Mouse (Mus musculus): ENCODE data around the gene Podn. TPM values are rescaled to one million over a fixed set of nuclear protein-coding genes. Genes with fewer than 3 reads are reported as not detected.

Podn gene
- polyA plus RNA-seq, 1 experiment from 2014 or later, result 1.0 TPM

GRCm38 (mm10) chr4:108063616-108064015 lies 32.6 kb downstream of the Podn start:
- Histone ChIP-seq H3K9me3 (ENCODE audit: control insufficient read depth, low read length) (no peaks in the 10 kb centered on the region), H3K36me3 (ENCODE audit: control insufficient read depth, insufficient read depth, low read length) (peaks cover 9% of the 10 kb centered on the region; the same call in 1 of the 2 replicates), H3K4me1 (ENCODE audit: control insufficient read depth, insufficient read depth, low read length) (no peaks in the 10 kb centered on the region), H3K4me2 (ENCODE audit: low read depth, severe bottlenecking) (no peak overlapping the region), H3K4me3 (ENCODE audit: low read depth, low read length) (no peak overlapping the region), H3K27ac (replicated peaks; ENCODE audit: low read depth, low read length) (no peak overlapping the region), H3K27me3 (ENCODE audit: control insufficient read depth, insufficient read depth, low read length) (no peaks in the 10 kb centered on the region), H3K9ac (ENCODE audit: low read length) (no peak overlapping the region)
- ATAC-seq (ENCODE audit: insufficient number of reproducible peaks, low FRiP score, low TSS enrichment, low read depth) (no peak), DNase-seq (ENCODE audit: low spot score) (no peak)
- WGBS, result 74% methylated on average over 6 of the region's 6 CpGs

DNA sequence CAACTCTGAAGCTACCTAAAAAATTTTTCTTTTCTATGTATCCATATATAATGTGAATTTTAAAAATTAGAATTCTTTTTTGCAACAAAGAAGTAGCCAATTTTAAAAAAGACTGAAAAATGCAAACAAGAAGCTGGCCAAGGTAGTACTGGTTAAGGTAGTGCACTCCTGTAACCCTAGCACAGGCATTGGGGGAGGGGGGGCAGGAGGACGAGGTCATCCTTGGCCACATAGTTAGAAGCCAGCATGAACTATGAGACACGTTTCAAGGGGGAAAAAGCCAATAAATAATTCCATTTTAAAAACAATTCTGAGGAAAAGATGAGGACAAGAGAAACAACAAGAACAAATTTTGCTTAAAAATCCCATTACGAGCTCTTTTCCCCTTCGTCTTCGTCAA lies 33.7 kb downstream of the Podn start:
- Histone ChIP-seq H3K9ac (ENCODE audit: low read length) (no peak overlapping the region), H3K9me3 (ENCODE audit: control insufficient read depth, low read length) (no peaks in the 10 kb centered on the region), H3K4me1 (ENCODE audit: control insufficient read depth, insufficient read depth, low read length) (no peaks in the 10 kb centered on the region), H3K27ac (replicated peaks; ENCODE audit: low read depth, low read length) (no peak overlapping the region), H3K4me2 (ENCODE audit: low read depth, severe bottlenecking) (no peak overlapping the region), H3K4me3 (ENCODE audit: low read depth, low read length) (no peak overlapping the region), H3K27me3 (ENCODE audit: control insufficient read depth, insufficient read depth, low read length) (no peaks in the 10 kb centered on the region), H3K36me3 (ENCODE audit: control insufficient read depth, insufficient read depth, low read length) (peaks cover 9% of the 10 kb centered on the region; the same call in 1 of the 2 replicates)
- 95% methylated on average over 5 of the region's 5 CpGs for WGBS
- no peak for DNase-seq (ENCODE audit: low spot score)
- ATAC-seq (ENCODE audit: insufficient number of reproducible peaks, low FRiP score, low TSS enrichment, low read depth), result no peak

- no peak for ATAC-seq (ENCODE audit: insufficient number of reproducible peaks, low FRiP score, low TSS enrichment, low read depth)
- Histone ChIP-seq H3K36me3 (ENCODE audit: control insufficient read depth, insufficient read depth, low read length) (peaks cover 9% of the 10 kb centered on the region; the same call in 1 of the 2 replicates), H3K4me3 (ENCODE audit: low read depth, low read length) (no peak overlapping the region), H3K27ac (replicated peaks; ENCODE audit: low read depth, low read length) (no peak overlapping the region), H3K4me1 (ENCODE audit: control insufficient read depth, insufficient read depth, low read length) (no peaks in the 10 kb centered on the region), H3K9ac (ENCODE audit: low read length) (no peak overlapping the region), H3K9me3 (ENCODE audit: control insufficient read depth, low read length) (no peaks in the 10 kb centered on the region), H3K4me2 (ENCODE audit: low read depth, severe bottlenecking) (no peak overlapping the region), H3K27me3 (ENCODE audit: control insufficient read depth, insufficient read depth, low read length) (no peaks in the 10 kb centered on the region)
- DNase-seq (ENCODE audit: low spot score), result no peak
- WGBS, result 86% methylated on average over 4 of the region's 4 CpGs
These were observed 35.5 kb downstream of the Podn start for GRCm38 (mm10) chr4:108060774-108061173.

GRCm38 (mm10) chr4:108059601-108060379 lies 36.5 kb downstream of the Podn start:
- no peak overlapping the region for H3K27ac ChIP-seq (replicated peaks; ENCODE audit: low read depth, low read length)

DNA sequence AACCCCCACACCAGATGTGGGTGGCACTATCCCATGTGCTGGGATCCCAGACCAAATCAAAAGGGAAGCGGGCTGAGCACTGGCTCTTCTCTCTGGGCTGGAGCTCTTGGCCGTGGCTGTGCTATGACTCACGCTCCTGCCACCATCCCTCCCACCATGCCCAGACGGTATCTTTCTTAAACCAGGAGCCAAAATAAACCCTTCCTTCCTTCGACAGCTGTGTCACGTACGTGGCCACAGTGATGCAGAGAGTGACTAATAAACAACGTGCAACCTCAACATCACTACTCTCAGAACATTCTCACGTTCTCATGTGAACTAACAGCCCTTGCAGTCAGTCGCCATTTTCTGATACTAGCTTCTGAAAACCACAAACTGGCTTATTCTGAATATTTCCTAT lies 38.1 kb downstream of the Podn start:
- H3K27me3 ChIP-seq (ENCODE audit: control insufficient read depth, insufficient read depth, low read length), result no peaks in the 10 kb centered on the region
- no peak overlapping the region for H3K4me2 ChIP-seq (ENCODE audit: low read depth, severe bottlenecking)
- peaks cover 12% of the 10 kb centered on the region; the same call in 1 of the 2 replicates for H3K36me3 ChIP-seq (ENCODE audit: control insufficient read depth, insufficient read depth, low read length)
- ATAC-seq (ENCODE audit: insufficient number of reproducible peaks, low FRiP score, low TSS enrichment, low read depth) (no peak), DNase-seq (ENCODE audit: low spot score) (no peak)
- H3K9ac ChIP-seq (ENCODE audit: low read length), result no peak overlapping the region
- 89% methylated on average over 10 of the region's 10 CpGs for WGBS
- no peak overlapping the region for H3K4me3 ChIP-seq (ENCODE audit: low read depth, low read length)
- H3K27ac ChIP-seq (replicated peaks; ENCODE audit: low read depth, low read length), result no peak overlapping the region
- no peaks in the 10 kb centered on the region for H3K4me1 ChIP-seq (ENCODE audit: control insufficient read depth, insufficient read depth, low read length)
- no peaks in the 10 kb centered on the region for H3K9me3 ChIP-seq (ENCODE audit: control insufficient read depth, low read length)

More at GRCm38 (mm10) chr4:108059601-108060379, 36.5 kb downstream of the Podn start:
- H3K4me2 ChIP-seq (ENCODE audit: low read depth, severe bottlenecking), result no peak overlapping the region
- no peak overlapping the region for H3K4me3 ChIP-seq (ENCODE audit: low read depth, low read length)
- ATAC-seq (ENCODE audit: insufficient number of reproducible peaks, low FRiP score, low TSS enrichment, low read depth), result no peak
- no peak for DNase-seq (ENCODE audit: low spot score)
- no peaks in the 10 kb centered on the region for H3K9me3 ChIP-seq (ENCODE audit: control insufficient read depth, low read length)
- H3K27me3 ChIP-seq (ENCODE audit: control insufficient read depth, insufficient read depth, low read length), result no peaks in the 10 kb centered on the region
- WGBS, result 81% methylated on average over 19 of the region's 19 CpGs
- H3K9ac ChIP-seq (ENCODE audit: low read length), result no peak overlapping the region
- H3K36me3 ChIP-seq (ENCODE audit: control insufficient read depth, insufficient read depth, low read length), result peaks cover 12% of the 10 kb centered on the region; the same call in 1 of the 2 replicates
- no peaks in the 10 kb centered on the region for H3K4me1 ChIP-seq (ENCODE audit: control insufficient read depth, insufficient read depth, low read length)

DNA sequence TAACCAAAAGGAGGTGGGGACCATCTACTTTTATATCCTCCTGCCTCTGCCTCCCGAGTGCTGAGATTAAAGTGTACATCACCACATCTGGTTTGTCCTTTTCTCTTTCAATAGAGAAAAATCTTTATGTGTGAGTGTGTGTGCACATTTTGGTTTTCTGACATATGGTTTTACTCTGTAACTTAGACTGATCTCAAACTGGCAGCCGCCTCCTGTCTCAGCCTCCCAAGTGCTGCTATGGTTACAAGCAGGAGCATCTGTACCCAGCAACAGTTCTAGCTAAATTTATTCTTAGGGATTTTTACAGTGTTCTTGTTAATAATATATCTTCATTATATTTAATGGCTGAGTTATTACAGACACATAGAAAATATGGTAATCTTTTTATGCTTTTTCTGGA lies 39.0 kb downstream of the Podn start:
- Histone ChIP-seq H3K9ac (ENCODE audit: low read length) (no peak overlapping the region), H3K27ac (replicated peaks; ENCODE audit: low read depth, low read length) (no peak overlapping the region), H3K4me1 (ENCODE audit: control insufficient read depth, insufficient read depth, low read length) (no peaks in the 10 kb centered on the region), H3K4me2 (ENCODE audit: low read depth, severe bottlenecking) (no peak overlapping the region), H3K27me3 (ENCODE audit: control insufficient read depth, insufficient read depth, low read length) (no peaks in the 10 kb centered on the region), H3K9me3 (ENCODE audit: control insufficient read depth, low read length) (no peaks in the 10 kb centered on the region), H3K4me3 (ENCODE audit: low read depth, low read length) (no peak overlapping the region), H3K36me3 (ENCODE audit: control insufficient read depth, insufficient read depth, low read length) (peaks cover 15% of the 10 kb centered on the region)
- no peak for ATAC-seq (ENCODE audit: insufficient number of reproducible peaks, low FRiP score, low TSS enrichment, low read depth)
- no peak for DNase-seq (ENCODE audit: low spot score)
- WGBS, result 90% methylated on average over 2 of the region's 2 CpGs

DNA sequence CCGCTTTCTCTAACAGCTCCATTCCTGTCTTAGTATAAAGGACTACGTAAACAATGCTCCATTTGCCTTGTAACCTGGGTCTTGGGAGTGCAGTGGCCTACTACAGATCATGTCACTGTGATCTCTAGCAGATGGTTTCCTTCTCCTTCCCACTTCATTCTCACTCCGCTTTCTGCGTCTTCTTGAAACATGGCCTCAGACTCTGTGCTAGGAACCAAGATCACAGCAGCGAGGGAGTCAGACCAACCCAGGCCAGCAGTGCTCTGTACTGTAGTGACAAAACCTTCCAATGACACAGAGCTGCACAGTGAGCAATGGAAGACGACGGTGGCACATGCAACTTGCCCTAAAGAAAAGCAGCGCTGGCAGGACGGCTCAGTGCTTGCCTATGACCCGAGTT lies 40.4 kb downstream of the Podn start:
- WGBS, result 91% methylated on average over 10 of the region's 10 CpGs
- Histone ChIP-seq H3K9ac (ENCODE audit: low read length) (no peak overlapping the region), H3K4me3 (ENCODE audit: low read depth, low read length) (no peak overlapping the region), H3K4me2 (ENCODE audit: low read depth, severe bottlenecking) (no peak overlapping the region), H3K27me3 (ENCODE audit: control insufficient read depth, insufficient read depth, low read length) (no peaks in the 10 kb centered on the region), H3K36me3 (ENCODE audit: control insufficient read depth, insufficient read depth, low read length) (peaks cover 17% of the 10 kb centered on the region), H3K27ac (replicated peaks; ENCODE audit: low read depth, low read length) (no peak overlapping the region), H3K4me1 (ENCODE audit: control insufficient read depth, insufficient read depth, low read length) (no peaks in the 10 kb centered on the region), H3K9me3 (ENCODE audit: control insufficient read depth, low read length) (no peaks in the 10 kb centered on the region)
- no peak for DNase-seq (ENCODE audit: low spot score)
- ATAC-seq (ENCODE audit: insufficient number of reproducible peaks, low FRiP score, low TSS enrichment, low read depth), result no peak

- H3K4me3 ChIP-seq (ENCODE audit: low read depth, low read length), result no peak overlapping the region
- no peaks in the 10 kb centered on the region for H3K4me1 ChIP-seq (ENCODE audit: control insufficient read depth, insufficient read depth, low read length)
- DNase-seq (ENCODE audit: low spot score), result no peak
These were observed 43.6 kb downstream of the Podn start for GRCm38 (mm10) chr4:108052673-108053072.

More at GRCm38 (mm10) chr4:108052673-108053072, 43.6 kb downstream of the Podn start:
- no peak overlapping the region for H3K9ac ChIP-seq (ENCODE audit: low read length)
- H3K27me3 ChIP-seq (ENCODE audit: control insufficient read depth, insufficient read depth, low read length), result no peaks in the 10 kb centered on the region
- no peak for ATAC-seq (ENCODE audit: insufficient number of reproducible peaks, low FRiP score, low TSS enrichment, low read depth)
- H3K9me3 ChIP-seq (ENCODE audit: control insufficient read depth, low read length), result no peaks in the 10 kb centered on the region
- H3K27ac ChIP-seq (replicated peaks; ENCODE audit: low read depth, low read length), result no peak overlapping the region
- peaks cover 13% of the 10 kb centered on the region for H3K36me3 ChIP-seq (ENCODE audit: control insufficient read depth, insufficient read depth, low read length)
- WGBS, result 91% methylated on average over 8 of the region's 8 CpGs
- no peak overlapping the region for H3K4me2 ChIP-seq (ENCODE audit: low read depth, severe bottlenecking)
